Comparison of ENCODE assay signal across 4 mouse cellular contexts in the genomic region with DNA sequence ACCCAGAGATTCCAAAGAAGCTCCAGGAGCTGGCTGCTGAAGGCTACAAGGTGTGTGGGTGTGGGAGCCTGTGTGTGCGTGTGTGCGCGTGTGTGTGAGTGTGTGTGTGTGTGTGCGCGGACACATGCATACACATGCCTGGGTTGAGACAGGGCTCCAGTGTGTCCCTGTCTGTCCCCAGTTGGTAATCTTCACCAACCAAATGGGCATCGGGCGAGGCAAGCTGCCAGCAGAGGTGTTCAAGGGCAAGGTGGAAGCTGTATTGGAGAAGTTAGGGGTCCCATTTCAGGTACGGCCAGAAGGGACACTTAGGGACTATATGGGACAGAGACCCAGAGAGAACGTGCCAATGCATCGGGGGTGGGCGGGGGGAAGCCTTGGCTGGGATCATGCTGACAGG.
"Had no signal": no experiment of that assay in that cellular context is flagged by ENCODE, and none has a peak within 500 bp of the region (broad histone marks: within the 10 kb centered on the region; RNA-seq: fewer than 3 reads in every experiment).

No protein-coding gene starts in this region.

- H3K9me3 ChIP-seq: limb, embryonic 10.5 days; liver, embryonic 13.5 days; neural tube, embryonic 12.5 days had no signal

- H3K4me3 ChIP-seq: left cerebral cortex, adult 2 months; liver, embryonic 13.5 days; neural tube, embryonic 12.5 days had no signal

- H3K4me2 ChIP-seq: liver, embryonic 13.5 days; neural tube, embryonic 12.5 days had no signal

- H3K27me3 ChIP-seq: liver, embryonic 13.5 days; neural tube, embryonic 12.5 days had no signal

- H3K27ac ChIP-seq: left cerebral cortex, adult 2 months; liver, embryonic 13.5 days; neural tube, embryonic 12.5 days had no signal
